Mouse (Mus musculus): ENCODE data around the gene Rasl11b.

- TF ChIP-seq CTCF (IDR thresholded peaks at IDR 0.05; ENCODE audit: low read depth) (no peak), EP300 (IDR thresholded peaks at IDR 0.05; ENCODE audit: low read depth) (no peak)
These were observed 34.8 kb downstream of the Rasl11b start for GRCm38 (mm10) chr5:74229775-74230413.

Measured in liver, postnatal 0 days (tissue).